Mouse (Mus musculus): ENCODE measurements around the gene Chrd. TPM values are rescaled to one million over a fixed set of nuclear protein-coding genes. Genes with fewer than 3 reads are reported as not detected.

The Chrd gene
- 0.13 TPM for polyA plus RNA-seq (2014; fragmentation: Illumina TruSeq; extraction: RNeasy Lipid Tissue Mini Kit (QIAGEN cat#74804); ENCODE audit: low read depth, low replicate concordance)

GRCm38 (mm10) chr16:20732925-20733730 lies at the start of gene Chrd:
Gene Chrd, plus strand, starts transcription at chr16:20733127.

DNA sequence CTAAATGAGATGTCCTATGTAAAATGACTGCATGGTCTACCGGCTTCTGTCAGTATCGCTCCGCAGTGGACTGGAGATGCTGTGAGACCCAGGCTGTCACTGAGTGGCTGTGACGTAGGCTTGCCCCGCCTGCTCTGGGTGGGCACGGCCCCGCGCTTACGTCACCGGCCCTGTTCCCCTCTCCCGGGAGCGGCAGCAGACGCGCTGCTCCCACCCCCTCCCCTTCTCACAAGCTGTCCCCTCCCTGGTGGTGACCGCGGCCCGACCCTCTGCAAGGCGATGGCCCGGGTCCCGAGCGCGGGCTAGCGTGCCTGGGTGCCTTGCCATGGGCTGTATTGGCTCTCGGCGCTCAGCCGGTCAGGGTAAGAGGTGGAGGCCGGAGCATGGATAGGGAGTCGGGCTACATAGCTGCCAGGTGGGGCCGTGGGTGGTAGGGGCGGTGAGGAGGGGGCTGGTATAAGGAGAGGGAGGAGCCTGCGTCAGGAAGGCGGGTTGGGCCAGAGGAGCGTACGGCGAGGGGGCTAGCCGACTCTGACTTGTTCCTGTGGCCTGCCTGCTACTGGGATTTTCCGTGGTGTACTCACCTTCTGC lies 39.7 kb upstream of the Chrd start, which contains the start of gene Fam131a:
Gene Fam131a, plus strand, starts transcription at position 131 of the 591 bp plus-strand sequence.

DNA sequence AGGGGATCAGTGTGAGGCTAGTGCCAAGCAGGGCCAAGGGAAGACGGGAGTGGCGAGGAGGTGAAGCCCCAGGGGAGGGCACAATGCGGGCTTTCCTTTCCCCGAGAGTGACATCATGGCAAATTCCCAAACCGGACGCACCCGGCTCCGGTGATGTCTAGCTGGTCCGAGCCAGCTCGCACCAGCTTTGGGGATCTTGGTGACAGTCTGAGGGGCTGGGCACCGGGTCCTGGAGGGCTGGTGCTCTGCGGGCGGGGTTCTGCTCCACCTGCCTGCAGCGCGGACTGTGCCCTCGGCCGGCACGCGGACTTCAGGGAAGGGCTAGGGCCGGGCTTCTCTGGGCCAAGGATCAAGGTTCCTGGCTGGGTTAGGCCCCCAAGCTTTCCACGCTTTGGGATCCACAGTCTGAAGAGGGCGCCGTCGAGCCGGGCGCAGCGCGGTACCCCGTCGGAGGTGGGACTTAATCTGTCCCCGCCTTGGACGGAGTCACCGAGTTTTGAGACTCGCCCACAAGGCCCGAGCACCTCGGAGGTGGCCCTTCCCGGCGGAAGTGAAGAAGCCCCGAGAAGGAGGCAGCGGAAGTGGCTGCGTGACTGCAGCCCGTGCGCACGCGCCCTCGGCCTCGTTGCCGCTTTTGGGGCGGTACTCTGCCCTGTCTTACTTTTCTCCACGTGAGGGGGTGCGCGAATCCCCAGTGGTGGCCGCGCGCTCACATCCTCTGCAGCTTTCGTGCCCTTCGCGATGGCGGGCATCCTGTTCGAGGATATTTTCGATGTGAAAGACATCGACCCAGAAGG lies 15.5 kb upstream of the Chrd start, which contains the start of the genes Polr2h and Clcn2:
Gene Polr2h, plus strand, starts transcription at position 485 of the 797 bp plus-strand sequence.
Gene Clcn2, minus strand, starts transcription at position 566 of the 797 bp plus-strand sequence.

GRCm38 (mm10) chr16:20733731-20734730 lies 1.1 kb downstream of the Chrd start, which contains the start of gene Thpo:
Gene Thpo, minus strand, starts transcription at chr16:20734511.

Other genes starting within 250 kb of the Chrd start
- 9.8 TPM for gene Eif2b5, start 234.3 kb upstream of the Chrd start, polyA plus RNA-seq (2014; fragmentation: Illumina TruSeq; extraction: RNeasy Lipid Tissue Mini Kit (QIAGEN cat#74804); ENCODE audit: low read depth, low replicate concordance)
- gene Dvl3, start 216.1 kb upstream of the Chrd start, polyA plus RNA-seq (2014; fragmentation: Illumina TruSeq; extraction: RNeasy Lipid Tissue Mini Kit (QIAGEN cat#74804); ENCODE audit: low read depth, low replicate concordance): 7.3 TPM
- 86.1 TPM for gene Ap2m1, start 197.6 kb upstream of the Chrd start, polyA plus RNA-seq (2014; fragmentation: Illumina TruSeq; extraction: RNeasy Lipid Tissue Mini Kit (QIAGEN cat#74804); ENCODE audit: low read depth, low replicate concordance)
- gene Abcf3, start 184.6 kb upstream of the Chrd start, polyA plus RNA-seq (2014; fragmentation: Illumina TruSeq; extraction: RNeasy Lipid Tissue Mini Kit (QIAGEN cat#74804); ENCODE audit: low read depth, low replicate concordance): 10.5 TPM
- gene Vwa5b2, start 143.7 kb upstream of the Chrd start, polyA plus RNA-seq (2014; fragmentation: Illumina TruSeq; extraction: RNeasy Lipid Tissue Mini Kit (QIAGEN cat#74804); ENCODE audit: low read depth, low replicate concordance): not detected
- 1.7 TPM for gene Eef1akmt4, start 121.5 kb upstream of the Chrd start, polyA plus RNA-seq (2014; fragmentation: Illumina TruSeq; extraction: RNeasy Lipid Tissue Mini Kit (QIAGEN cat#74804); ENCODE audit: low read depth, low replicate concordance)
- gene Gm49333, start 121.5 kb upstream of the Chrd start, polyA plus RNA-seq (2014; fragmentation: Illumina TruSeq; extraction: RNeasy Lipid Tissue Mini Kit (QIAGEN cat#74804); ENCODE audit: low read depth, low replicate concordance): not detected
- gene Alg3, start 121.4 kb upstream of the Chrd start, polyA plus RNA-seq (2014; fragmentation: Illumina TruSeq; extraction: RNeasy Lipid Tissue Mini Kit (QIAGEN cat#74804); ENCODE audit: low read depth, low replicate concordance): 6.0 TPM
- gene Camk2n2, start 111.8 kb upstream of the Chrd start, polyA plus RNA-seq (2014; fragmentation: Illumina TruSeq; extraction: RNeasy Lipid Tissue Mini Kit (QIAGEN cat#74804); ENCODE audit: low read depth, low replicate concordance): not detected
- gene Ece2, start 103.3 kb upstream of the Chrd start, polyA plus RNA-seq (2014; fragmentation: Illumina TruSeq; extraction: RNeasy Lipid Tissue Mini Kit (QIAGEN cat#74804); ENCODE audit: low read depth, low replicate concordance): not detected
- gene Psmd2, start 81.5 kb upstream of the Chrd start, polyA plus RNA-seq (2014; fragmentation: Illumina TruSeq; extraction: RNeasy Lipid Tissue Mini Kit (QIAGEN cat#74804); ENCODE audit: low read depth, low replicate concordance): 84.4 TPM
- 154 TPM for gene Eif4g1, start 64.8 kb upstream of the Chrd start, polyA plus RNA-seq (2014; fragmentation: Illumina TruSeq; extraction: RNeasy Lipid Tissue Mini Kit (QIAGEN cat#74804); ENCODE audit: low read depth, low replicate concordance)
- gene Fam131a, start 39.9 kb upstream of the Chrd start, polyA plus RNA-seq (2014; fragmentation: Illumina TruSeq; extraction: RNeasy Lipid Tissue Mini Kit (QIAGEN cat#74804); ENCODE audit: low read depth, low replicate concordance): not detected
- 10.0 TPM for gene Polr2h, start 15.5 kb upstream of the Chrd start, polyA plus RNA-seq (2014; fragmentation: Illumina TruSeq; extraction: RNeasy Lipid Tissue Mini Kit (QIAGEN cat#74804); ENCODE audit: low read depth, low replicate concordance)
- 3.3 TPM for gene Clcn2, start 15.4 kb upstream of the Chrd start, polyA plus RNA-seq (2014; fragmentation: Illumina TruSeq; extraction: RNeasy Lipid Tissue Mini Kit (QIAGEN cat#74804); ENCODE audit: low read depth, low replicate concordance)
- gene Thpo, start 1.4 kb downstream of the Chrd start, polyA plus RNA-seq (2014; fragmentation: Illumina TruSeq; extraction: RNeasy Lipid Tissue Mini Kit (QIAGEN cat#74804); ENCODE audit: low read depth, low replicate concordance): 2.9 TPM